Mouse (Mus musculus): ENCODE results near the gene Ptger3. TPM values are rescaled to one million over a fixed set of nuclear protein-coding genes. Genes with fewer than 3 reads are reported as not detected.

Ptger3 gene
- polyA plus RNA-seq, 2 experiments: 1.4 to 2.3 TPM

GRCm38 (mm10) chr3:157533964-157534785 lies 32.5 kb upstream of the Ptger3 start, which contains the start of gene Zranb2:
Zranb2 (plus strand) TSS chr3:157534160.
- under 1% methylated on average over 90 of the region's 91 CpGs for WGBS (ENCODE audit: insufficient replicate concordance)
- Histone ChIP-seq H3K27ac (peak within 1 kb of the TSS; percentile 79), H3K9me3 (ENCODE audit: control insufficient read depth, low read length) (peaks cover 5% of the 10 kb centered on the region), H3K36me3 (replicated peaks; ENCODE audit: control insufficient read depth, insufficient read depth, low read depth) (peaks cover 17% of the 10 kb centered on the region), H3K27me3 (ENCODE audit: control insufficient read depth, insufficient read depth, low read length) (peaks cover 13% of the 10 kb centered on the region), H3K4me2 (ENCODE audit: low read depth) (peak within 1 kb of the TSS; percentile 75), H3K4me3 (ENCODE audit: insufficient read depth in 1 of 2, low read depth in 2 of 2, low read length in 2 of 2) (peak within 1 kb of the TSS; percentile 92 to 96), H3K4me1 (replicated peaks; ENCODE audit: control insufficient read depth in 2 of 2, insufficient read depth in 2 of 2, low read length in 1 of 2) (peaks cover 6 to 8% of the 10 kb centered on the region in 2 experiments), H3K9ac (replicated peaks) (peak within 1 kb of the TSS; percentile 97)
- ATAC-seq (ENCODE audit: insufficient read depth): peak; percentile 89
- no peak for TF ChIP-seq CTCF (IDR thresholded peaks at IDR 0.05; ENCODE audit: low read depth)
- TF ChIP-seq EP300 (IDR thresholded peaks at IDR 0.05; ENCODE audit: low read depth): peak; percentile 69
- peak; percentile 78 to 81 (median 79) for DNase-seq (ENCODE audit: low read depth in 3 of 3, low spot score in 3 of 3)

DNA sequence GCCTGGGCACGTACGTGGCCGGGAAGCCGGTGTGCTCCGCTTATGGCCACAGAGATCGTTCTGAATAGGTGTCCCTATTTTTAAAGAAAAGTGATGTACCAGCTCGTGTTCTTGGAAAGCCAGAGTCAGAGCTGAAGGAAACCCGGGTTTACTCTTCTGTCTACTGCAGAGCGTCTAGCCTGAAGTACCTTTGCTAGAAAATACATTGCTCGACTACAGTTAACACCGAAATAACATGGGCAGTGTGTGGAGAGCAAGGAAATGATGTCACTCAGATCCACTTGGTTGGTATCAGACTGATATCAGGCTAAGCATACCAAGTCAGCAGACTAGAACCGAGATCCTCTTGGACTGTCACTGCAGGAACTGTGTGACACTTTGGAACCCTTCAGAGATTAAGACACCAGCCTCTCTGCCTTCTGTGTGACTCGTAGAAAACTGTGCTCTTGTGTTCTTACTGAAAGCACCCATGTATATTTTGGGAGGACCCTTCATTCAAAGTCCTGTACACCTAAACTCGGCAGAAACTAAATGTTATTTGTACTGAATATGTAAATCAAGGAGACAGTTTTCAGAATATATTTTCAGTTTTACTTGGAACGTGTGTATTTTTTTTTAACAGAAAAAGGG lies 31.8 kb upstream of the Ptger3 start:
- Histone ChIP-seq H3K36me3 (replicated peaks; ENCODE audit: control insufficient read depth, insufficient read depth, low read depth) (peaks cover 19% of the 10 kb centered on the region), H3K4me1 (replicated peaks; ENCODE audit: control insufficient read depth in 2 of 2, insufficient read depth in 2 of 2, low read length in 1 of 2) (peaks cover 6 to 8% of the 10 kb centered on the region in 2 experiments), H3K9me3 (ENCODE audit: control insufficient read depth, low read length) (peaks cover 5% of the 10 kb centered on the region), H3K9ac (replicated peaks) (peak overlapping the region; percentile 97), H3K4me3 (ENCODE audit: insufficient read depth in 1 of 2, low read depth in 2 of 2, low read length in 2 of 2) (peak overlapping the region; percentile 92 to 96), H3K27ac (peak overlapping the region; percentile 79), H3K4me2 (ENCODE audit: low read depth) (peak overlapping the region; percentile 75), H3K27me3 (ENCODE audit: control insufficient read depth, insufficient read depth, low read length) (peaks cover 10% of the 10 kb centered on the region)
- ATAC-seq (ENCODE audit: insufficient read depth): peak; percentile 69
- peak; percentile 54 to 64 (median 54) for DNase-seq (ENCODE audit: low read depth in 3 of 3, low spot score in 3 of 3)
- TF ChIP-seq CTCF (IDR thresholded peaks at IDR 0.05; ENCODE audit: low read depth) (no peak), EP300 (IDR thresholded peaks at IDR 0.05; ENCODE audit: low read depth) (no peak)
- 1% methylated on average over 15 of the region's 15 CpGs for WGBS (ENCODE audit: insufficient replicate concordance)

DNA sequence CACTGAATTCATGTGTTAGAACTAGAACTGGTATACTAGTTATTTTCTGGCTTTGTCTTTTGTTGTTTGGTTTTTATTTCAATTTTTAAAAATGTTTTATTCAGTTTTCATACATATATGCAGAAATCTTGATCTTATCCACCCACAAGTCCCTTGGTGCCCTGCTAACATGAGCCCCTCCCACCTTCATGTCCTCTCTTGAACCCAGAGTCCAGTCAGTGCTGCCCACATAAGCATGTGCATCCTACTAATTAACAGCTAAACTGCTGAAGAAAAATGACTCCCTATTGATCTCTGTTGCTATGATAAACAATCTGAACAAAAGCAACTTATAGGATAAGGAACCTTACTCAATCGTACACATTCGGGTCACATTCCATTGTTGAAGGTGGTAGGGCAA lies 17.4 kb upstream of the Ptger3 start:
- H3K27me3 ChIP-seq (ENCODE audit: control insufficient read depth, insufficient read depth, low read length): no peaks in the 10 kb centered on the region
- DNase-seq (ENCODE audit: low read depth in 3 of 3, low spot score in 3 of 3): no peak
- H3K36me3 ChIP-seq (replicated peaks; ENCODE audit: control insufficient read depth, insufficient read depth, low read depth): peaks cover 41% of the 10 kb centered on the region
- no peak overlapping the region for H3K9ac ChIP-seq (replicated peaks)
- TF ChIP-seq EP300 (IDR thresholded peaks at IDR 0.05; ENCODE audit: low read depth) (no peak), CTCF (IDR thresholded peaks at IDR 0.05; ENCODE audit: low read depth) (no peak)
- no peaks in the 10 kb centered on the region for H3K4me1 ChIP-seq (replicated peaks; ENCODE audit: control insufficient read depth in 2 of 2, insufficient read depth in 2 of 2, low read length in 1 of 2)
- H3K4me2 ChIP-seq (ENCODE audit: low read depth): no peak overlapping the region
- no peak overlapping the region for H3K4me3 ChIP-seq (ENCODE audit: insufficient read depth in 1 of 2, low read depth in 2 of 2, low read length in 2 of 2)
- 84% methylated on average over 2 of the region's 2 CpGs for WGBS (ENCODE audit: insufficient replicate concordance)
- no peak overlapping the region for H3K27ac ChIP-seq
- no peak for ATAC-seq (ENCODE audit: insufficient read depth)
- no peaks in the 10 kb centered on the region for H3K9me3 ChIP-seq (ENCODE audit: control insufficient read depth, low read length)

- no peak overlapping the region for H3K4me2 ChIP-seq (ENCODE audit: low read depth)
- H3K4me1 ChIP-seq (replicated peaks; ENCODE audit: control insufficient read depth in 2 of 2, insufficient read depth in 2 of 2, low read length in 1 of 2): no peaks in the 10 kb centered on the region
These were observed 16.7 kb upstream of the Ptger3 start for GRCm38 (mm10) chr3:157549758-157550600.

More at GRCm38 (mm10) chr3:157549758-157550600, 16.7 kb upstream of the Ptger3 start:
- no peak overlapping the region for H3K4me3 ChIP-seq (ENCODE audit: insufficient read depth in 1 of 2, low read depth in 2 of 2, low read length in 2 of 2)
- no peaks in the 10 kb centered on the region for H3K9me3 ChIP-seq (ENCODE audit: control insufficient read depth, low read length)
- no peak for TF ChIP-seq CTCF (IDR thresholded peaks at IDR 0.05; ENCODE audit: low read depth)
- TF ChIP-seq EP300 (IDR thresholded peaks at IDR 0.05; ENCODE audit: low read depth): no peak
- H3K9ac ChIP-seq (replicated peaks): no peak overlapping the region
- DNase-seq (ENCODE audit: low read depth in 3 of 3, low spot score in 3 of 3) (no peak), ATAC-seq (ENCODE audit: insufficient read depth) (0 out of 2 replicates have a peak, but pooled peaks have one; percentile 15)
- H3K27me3 ChIP-seq (ENCODE audit: control insufficient read depth, insufficient read depth, low read length): no peaks in the 10 kb centered on the region
- 79% methylated on average over 3 of the region's 3 CpGs for WGBS (ENCODE audit: insufficient replicate concordance)
- no peak overlapping the region for H3K27ac ChIP-seq
- peaks cover 37% of the 10 kb centered on the region for H3K36me3 ChIP-seq (replicated peaks; ENCODE audit: control insufficient read depth, insufficient read depth, low read depth)
